Mouse (Mus musculus) lung, postnatal 0 days (tissue): ENCODE measurements around the gene Galr3. TPM values are rescaled to one million over a fixed set of nuclear protein-coding genes. Genes with fewer than 3 reads are reported as not detected.

ENCODE experiments used
- ATAC-seq: fragments of 200-750 bp; cut with Nextera tagmentation; 2 replicates; pipeline ENCODE4 v1.8.0; 2017; ENCODE audit warnings: moderate library complexity
- DNase-seq: peaks from one replicate; pipeline ENCODE4 v3.0.0-alpha.2; 2016; ENCODE audit warnings: low spot score
- H3K27ac ChIP-seq: fragments of 300-500 bp; sonication (generic); 2 replicates; pipeline ENCODE4 v1.5.1; 2014; ENCODE audit warnings: antibody characterized with exemption, mild to moderate bottlenecking, low read length, mixed read lengths
- H3K27me3 ChIP-seq: fragments of 300-500 bp; sonication (generic); replicated peaks from 2 replicates; pipeline ENCODE4 v1.6.1; 2014; ENCODE audit warnings: low read length, mixed read lengths; ENCODE audit not compliant: insufficient read depth
- H3K36me3 ChIP-seq: fragments of 300-500 bp; sonication (generic); 2 replicates; pipeline ENCODE4 v1.6.1; 2014; ENCODE audit warnings: low read length, mixed read lengths; ENCODE audit not compliant: insufficient read depth
- H3K4me1 ChIP-seq: fragments of 300-500 bp; sonication (generic); 2 replicates; pipeline ENCODE4 v1.6.1; 2014; ENCODE audit warnings: antibody characterized with exemption, low read depth, low read length, mixed read lengths; ENCODE audit not compliant: insufficient read depth
- H3K4me2 ChIP-seq: fragments of 300-500 bp; sonication (generic); replicated peaks from 2 replicates; pipeline ENCODE4 v1.6.1; 2014; ENCODE audit warnings: low read depth, mild to moderate bottlenecking, low read length, moderate library complexity, mixed read lengths
- H3K4me3 ChIP-seq: fragments of 300-500 bp; sonication (generic); 2 replicates; pipeline ENCODE4 v1.5.1; 2014; ENCODE audit warnings: low read depth, low read length
- H3K9ac ChIP-seq: fragments of 300-500 bp; sonication (generic); replicated peaks from 2 replicates; pipeline ENCODE4 v1.6.1; 2014; ENCODE audit warnings: low read depth, mild to moderate bottlenecking
- H3K9me3 ChIP-seq: fragments of 300-500 bp; sonication (generic); 2 replicates; pipeline ENCODE4 v1.6.1; 2016; ENCODE audit warnings: low read length, mixed read lengths
- CTCF ChIP-seq: IDR thresholded peaks from 2 replicates; pipeline ENCODE4 v1.5.1; 2016; ENCODE audit warnings: antibody characterized with exemption, mild to moderate bottlenecking
- EP300 ChIP-seq: IDR thresholded peaks from 2 replicates; pipeline ENCODE4 v1.6.1; 2016; ENCODE audit warnings: antibody characterized with exemption, mild to moderate bottlenecking, control low read depth
- WGBS: fragments of 180-500 bp; shearing (Covaris S2); extraction: QIAGEN DNeasy Blood & Tissue Kit; methylation state at CpG from one replicate; pipeline ENCODE4 v1.1.7; 2014; 5-methylcytosine and 5-hydroxymethylcytosine counted together
- polyA plus RNA-seq: library from polyadenylated mRNA; unstranded; fragments of >200 nt; fragmentation: Nextera tagmentation; extraction: Ambion mirVana; gene quantifications from 2 replicates; pipeline ENCODE4 v1.2.1, GENCODE M21; 2015

Galr3 gene
- polyA plus RNA-seq, 1 experiment from 2014 or later: 0.14 TPM

GRCm38 (mm10) chr15:79023366-79023765, 18.3 kb upstream of the Galr3 start:
- Histone ChIP-seq H3K4me2 (no peak overlapping the region), H3K9me3 (no peaks in the 10 kb centered on the region), H3K4me3 (no peak overlapping the region), H3K4me1 (peaks cover 6% of the 10 kb centered on the region; the same call in 1 of the 2 replicates), H3K27ac (no peak overlapping the region), H3K36me3 (no peaks in the 10 kb centered on the region), H3K9ac (no peak overlapping the region), H3K27me3 (no peaks in the 10 kb centered on the region)
- TF ChIP-seq CTCF (no peak), EP300 (no peak)
- DNase-seq (no peak), ATAC-seq (no peak)
- WGBS: 88% methylated on average over 1 of the region's 1 CpGs

GRCm38 (mm10) chr15:79025687-79026308, 15.9 kb upstream of the Galr3 start:
- H3K9ac ChIP-seq: 0 out of 2 replicates have a peak overlapping the region, but pooled peaks have one; percentile 12
- no peak overlapping the region for H3K27ac ChIP-seq
- no peaks in the 10 kb centered on the region for H3K9me3 ChIP-seq
- no peaks in the 10 kb centered on the region for H3K36me3 ChIP-seq
- H3K4me3 ChIP-seq: no peak overlapping the region
- peaks cover 7% of the 10 kb centered on the region; the same call in 1 of the 2 replicates for H3K4me1 ChIP-seq
- peak overlapping the region; percentile 14; the same call in 1 of the 2 replicates for H3K4me2 ChIP-seq
- WGBS: 19% methylated on average over 16 of the region's 18 CpGs
- ATAC-seq (no peak), DNase-seq (peak; percentile 16)
- TF ChIP-seq CTCF (no peak), EP300 (no peak)
- H3K27me3 ChIP-seq: no peaks in the 10 kb centered on the region

GRCm38 (mm10) chr15:79026511-79027290, 15.0 kb upstream of the Galr3 start:
- 46% methylated on average over 14 of the region's 14 CpGs for WGBS
- Histone ChIP-seq H3K36me3 (no peaks in the 10 kb centered on the region), H3K4me3 (no peak overlapping the region), H3K4me1 (peaks cover 11% of the 10 kb centered on the region; the same call in 1 of the 2 replicates), H3K9ac (no peak overlapping the region), H3K27me3 (no peaks in the 10 kb centered on the region), H3K27ac (no peak overlapping the region), H3K4me2 (peak overlapping the region; percentile 97), H3K9me3 (no peaks in the 10 kb centered on the region)
- DNase-seq (no peak), ATAC-seq (no peak)
- no peak for TF ChIP-seq CTCF
- no peak for TF ChIP-seq EP300

- ATAC-seq (peak; percentile 21), DNase-seq (peak; percentile 44)
- peaks cover 11% of the 10 kb centered on the region; the same call in 1 of the 2 replicates for H3K4me1 ChIP-seq
- H3K27ac ChIP-seq: peak overlapping the region; percentile 98
- H3K36me3 ChIP-seq: no peaks in the 10 kb centered on the region
- 7% methylated on average over 31 of the region's 46 CpGs for WGBS
- no peak for TF ChIP-seq CTCF
- no peak for TF ChIP-seq EP300
- no peaks in the 10 kb centered on the region for H3K9me3 ChIP-seq
- peak overlapping the region; percentile 100 for H3K9ac ChIP-seq
- no peaks in the 10 kb centered on the region for H3K27me3 ChIP-seq
- H3K4me3 ChIP-seq: peak overlapping the region; percentile 79
- H3K4me2 ChIP-seq: peak overlapping the region; percentile 97
Measured at GRCm38 (mm10) chr15:79027291-79028205, 14.1 kb upstream of the Galr3 start.

GRCm38 (mm10) chr15:79028237-79028738, 13.4 kb upstream of the Galr3 start, which contains the start of gene H1f0:
TSS of gene H1f0 (plus strand) at chr15:79028450.
- peak within 1 kb of the TSS; percentile 100 for H3K9ac ChIP-seq
- no peaks in the 10 kb centered on the region for H3K9me3 ChIP-seq
- H3K27ac ChIP-seq: peak within 1 kb of the TSS; percentile 98
- TF ChIP-seq CTCF (no peak), EP300 (no peak)
- peak within 1 kb of the TSS; percentile 97 for H3K4me2 ChIP-seq
- 2% methylated on average over 41 of the region's 58 CpGs for WGBS
- no peaks in the 10 kb centered on the region for H3K36me3 ChIP-seq
- H3K27me3 ChIP-seq: no peaks in the 10 kb centered on the region
- DNase-seq (peak; percentile 97), ATAC-seq (peak; percentile 87)
- H3K4me1 ChIP-seq: peaks cover 11% of the 10 kb centered on the region; the same call in 1 of the 2 replicates
- peak within 1 kb of the TSS; percentile 79 for H3K4me3 ChIP-seq
